Mouse (Mus musculus): Measurements from ENCODE around the gene Rdh8. TPM values are rescaled to one million over a fixed set of nuclear protein-coding genes. Genes with fewer than 3 reads are reported as not detected.
A peak's percentile ranks its signal among the peaks of the same experiment; 100 is the strongest.

Gene Rdh8
- polyA plus RNA-seq, 1 experiment, result not detected

DNA sequence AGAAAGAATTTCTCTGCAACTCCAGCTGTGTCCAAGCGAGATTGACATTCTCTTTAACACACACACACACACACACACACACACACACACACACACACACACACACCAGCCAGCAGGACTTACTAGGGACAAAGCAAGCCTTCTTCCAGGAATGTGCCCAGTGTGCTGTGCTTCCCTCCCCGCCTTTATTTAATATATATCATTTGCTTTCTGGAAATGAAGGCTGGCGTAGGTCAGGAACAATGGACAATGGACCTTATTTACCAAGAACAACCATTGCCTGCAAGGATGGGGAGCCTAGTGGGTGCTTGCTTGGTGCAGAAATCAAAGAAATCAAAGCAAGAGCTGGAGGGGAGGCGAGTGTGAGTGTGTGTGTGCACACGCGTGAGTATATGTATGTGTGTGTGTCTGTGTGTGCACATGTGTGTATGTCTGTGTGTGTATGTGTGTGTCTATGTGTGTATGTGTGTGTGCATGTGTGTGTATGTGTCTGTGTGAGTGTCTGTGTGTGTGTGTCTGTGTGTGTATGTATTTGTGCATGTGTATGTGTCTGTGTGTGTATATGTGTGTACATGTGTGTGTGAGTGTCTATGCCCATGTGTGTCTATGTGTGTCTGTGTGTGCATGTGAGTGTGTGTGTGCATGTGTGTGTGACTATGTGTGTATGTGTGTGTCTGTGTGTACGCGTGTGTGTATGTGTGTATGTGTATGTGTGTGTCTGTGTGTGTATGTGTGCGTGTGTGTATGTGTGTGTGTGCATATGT, 19.1 kb downstream of the Rdh8 start:
- no peak for DNase-seq
- no peaks in the 10 kb centered on the region for H3K4me1 ChIP-seq (ENCODE audit: control insufficient read depth, insufficient read depth, low read length)
- TF ChIP-seq CTCF (conservative IDR thresholded peaks at IDR 0.05; ENCODE audit: insufficient read depth, insufficient read length, low read depth, low read length) (no peak), POLR2A (IDR thresholded peaks at IDR 0.05; ENCODE audit: low read depth, low read length) (no peak)
- H3K27me3 ChIP-seq (replicated peaks; ENCODE audit: control insufficient read depth, insufficient read depth, low read length), result no peaks in the 10 kb centered on the region
- 83% methylated on average over 9 of the region's 9 CpGs for WGBS
- H3K36me3 ChIP-seq (ENCODE audit: control insufficient read depth, insufficient read depth, low read length), result no peaks in the 10 kb centered on the region
- H3K4me3 ChIP-seq (ENCODE audit: insufficient read depth, low read depth, low read length), result no peak overlapping the region
- no peak overlapping the region for H3K27ac ChIP-seq (ENCODE audit: insufficient read depth, low read depth, low read length)

DNA sequence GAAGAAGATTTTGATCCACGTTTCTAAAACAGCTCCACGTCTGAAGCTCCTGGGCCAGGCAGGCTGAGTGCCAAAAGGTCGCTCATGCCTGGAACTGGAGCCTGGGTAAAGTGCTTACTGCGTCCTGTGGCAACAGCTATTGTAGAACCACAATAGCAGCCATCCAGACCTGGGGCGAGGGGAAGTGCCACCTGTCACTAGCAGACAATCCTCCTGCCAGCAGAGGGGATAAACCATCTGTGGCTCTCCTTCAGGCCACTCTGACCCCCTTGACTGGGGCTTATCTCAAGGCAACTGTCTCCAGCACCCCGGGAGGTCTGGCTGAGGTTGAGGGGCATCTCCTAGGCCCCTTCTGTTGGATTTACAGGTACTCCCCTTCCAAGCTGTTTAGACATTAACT, 20.6 kb downstream of the Rdh8 start:
- DNase-seq, result peak; percentile 10
- no peak overlapping the region for H3K4me3 ChIP-seq (ENCODE audit: insufficient read depth, low read depth, low read length)
- TF ChIP-seq CTCF (conservative IDR thresholded peaks at IDR 0.05; ENCODE audit: insufficient read depth, insufficient read length, low read depth, low read length), result no peak
- TF ChIP-seq POLR2A (IDR thresholded peaks at IDR 0.05; ENCODE audit: low read depth, low read length), result no peak

DNA sequence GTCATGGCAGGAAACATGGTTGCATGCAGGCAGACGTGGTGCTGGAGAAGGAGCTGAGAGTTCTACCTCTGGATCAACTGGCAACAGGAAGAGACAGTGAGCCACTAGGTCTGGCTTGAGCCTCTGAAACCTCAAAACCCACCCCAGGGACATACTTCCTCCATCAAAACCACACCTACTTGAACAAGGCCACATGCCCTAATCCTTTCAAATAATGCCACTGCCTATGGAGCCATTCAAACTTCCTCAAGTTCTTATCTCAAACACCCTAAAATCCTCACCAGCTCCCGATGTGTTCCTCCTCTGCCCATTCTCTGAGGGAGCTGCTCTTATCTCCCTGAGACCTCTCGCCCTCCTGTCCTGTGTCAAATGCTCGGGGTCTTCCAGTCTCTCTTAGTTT, 23.9 kb downstream of the Rdh8 start:
- Histone ChIP-seq H3K27me3 (replicated peaks; ENCODE audit: control insufficient read depth, insufficient read depth, low read length) (no peaks in the 10 kb centered on the region), H3K4me3 (ENCODE audit: insufficient read depth, low read depth, low read length) (no peak overlapping the region), H3K36me3 (ENCODE audit: control insufficient read depth, insufficient read depth, low read length) (no peaks in the 10 kb centered on the region), H3K27ac (ENCODE audit: insufficient read depth, low read depth, low read length) (no peak overlapping the region), H3K4me1 (ENCODE audit: control insufficient read depth, insufficient read depth, low read length) (no peaks in the 10 kb centered on the region)
- WGBS, result 67% methylated on average over 4 of the region's 4 CpGs
- no peak for DNase-seq
- no peak for TF ChIP-seq CTCF (conservative IDR thresholded peaks at IDR 0.05; ENCODE audit: insufficient read depth, insufficient read length, low read depth, low read length)

More for the DNA sequence above, 20.6 kb downstream of the Rdh8 start:
- Histone ChIP-seq H3K27ac (ENCODE audit: insufficient read depth, low read depth, low read length) (no peak overlapping the region), H3K36me3 (ENCODE audit: control insufficient read depth, insufficient read depth, low read length) (no peaks in the 10 kb centered on the region), H3K4me1 (ENCODE audit: control insufficient read depth, insufficient read depth, low read length) (no peaks in the 10 kb centered on the region), H3K27me3 (replicated peaks; ENCODE audit: control insufficient read depth, insufficient read depth, low read length) (no peaks in the 10 kb centered on the region)
- WGBS, result 50% methylated on average over 6 of the region's 6 CpGs

DNA sequence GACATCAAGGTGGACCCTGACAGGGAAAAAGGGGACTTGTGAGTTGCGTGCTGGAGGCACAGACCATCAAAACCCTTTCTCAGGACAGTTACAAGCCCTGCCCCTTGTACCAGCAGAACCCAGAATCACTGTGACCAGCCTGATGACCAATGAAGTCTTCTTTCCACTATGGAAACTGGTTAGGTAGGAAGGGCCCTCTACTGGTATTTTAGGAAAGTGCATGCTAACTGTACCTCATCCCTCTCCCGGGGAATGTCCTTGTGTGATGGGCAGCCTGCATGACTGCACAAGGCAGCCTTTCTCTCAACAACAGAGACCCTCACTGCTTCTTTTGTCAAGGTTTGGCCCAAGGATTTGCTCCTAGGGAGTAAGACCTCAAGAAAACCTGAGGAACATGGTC, 24.4 kb downstream of the Rdh8 start:
- no peak overlapping the region for H3K4me3 ChIP-seq (ENCODE audit: insufficient read depth, low read depth, low read length)
- H3K36me3 ChIP-seq (ENCODE audit: control insufficient read depth, insufficient read depth, low read length), result no peaks in the 10 kb centered on the region
- H3K27ac ChIP-seq (ENCODE audit: insufficient read depth, low read depth, low read length), result no peak overlapping the region
- peak; percentile 18 for DNase-seq
- TF ChIP-seq CTCF (conservative IDR thresholded peaks at IDR 0.05; ENCODE audit: insufficient read depth, insufficient read length, low read depth, low read length) (peak; percentile 48), POLR2A (IDR thresholded peaks at IDR 0.05; ENCODE audit: low read depth, low read length) (no peak)
- no peaks in the 10 kb centered on the region for H3K4me1 ChIP-seq (ENCODE audit: control insufficient read depth, insufficient read depth, low read length)
- 20% methylated on average over 2 of the region's 2 CpGs for WGBS
- H3K27me3 ChIP-seq (replicated peaks; ENCODE audit: control insufficient read depth, insufficient read depth, low read length), result no peaks in the 10 kb centered on the region

DNA sequence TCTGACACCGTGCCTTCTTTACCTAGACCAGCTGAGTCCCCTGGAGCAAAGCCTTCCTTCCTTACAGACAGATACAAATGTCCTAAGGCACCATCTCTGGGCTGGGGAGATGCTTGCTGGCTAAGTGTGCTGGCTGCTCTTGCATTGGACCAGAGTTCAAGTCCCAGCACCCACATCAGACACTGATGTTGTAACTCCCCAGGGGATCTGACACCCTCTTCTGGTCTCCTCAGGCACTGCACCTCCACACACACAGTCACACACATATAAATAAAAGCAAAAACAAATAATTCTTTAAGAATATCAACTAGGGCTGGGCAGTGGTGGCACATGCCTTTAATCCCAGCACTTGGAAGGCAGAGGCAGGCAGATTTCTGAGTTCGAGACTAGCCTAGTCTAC, 31.9 kb downstream of the Rdh8 start:
- no peak overlapping the region for H3K4me3 ChIP-seq (ENCODE audit: insufficient read depth, low read depth, low read length)
- H3K4me1 ChIP-seq (ENCODE audit: control insufficient read depth, insufficient read depth, low read length), result no peaks in the 10 kb centered on the region
- DNase-seq, result no peak
- TF ChIP-seq CTCF (conservative IDR thresholded peaks at IDR 0.05; ENCODE audit: insufficient read depth, insufficient read length, low read depth, low read length) (no peak), POLR2A (IDR thresholded peaks at IDR 0.05; ENCODE audit: low read depth, low read length) (no peak)
- H3K27ac ChIP-seq (ENCODE audit: insufficient read depth, low read depth, low read length), result no peak overlapping the region
- H3K27me3 ChIP-seq (replicated peaks; ENCODE audit: control insufficient read depth, insufficient read depth, low read length), result no peaks in the 10 kb centered on the region
- 86% methylated on average over 2 of the region's 2 CpGs for WGBS
- no peaks in the 10 kb centered on the region for H3K36me3 ChIP-seq (ENCODE audit: control insufficient read depth, insufficient read depth, low read length)

DNA sequence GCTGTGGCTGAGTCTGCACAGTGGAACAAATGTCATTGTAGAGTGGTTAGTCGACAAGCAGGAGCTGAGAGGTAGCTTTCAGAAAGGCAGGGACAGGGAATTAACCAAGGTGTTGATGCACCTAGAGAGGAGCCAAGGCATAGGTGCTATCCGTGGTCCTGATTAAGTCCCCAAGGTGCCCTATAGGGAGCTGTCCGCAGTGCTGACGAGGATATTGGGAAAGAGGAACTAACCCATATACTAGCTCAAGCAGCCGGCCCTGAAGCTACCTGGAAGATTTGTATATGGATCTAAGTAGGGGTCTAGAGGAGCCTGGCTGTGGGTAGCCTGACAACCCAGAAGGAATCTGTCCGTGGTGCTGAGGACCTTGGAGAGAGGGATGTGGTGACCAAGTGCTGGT, 38.8 kb downstream of the Rdh8 start:
- Histone ChIP-seq H3K4me1 (ENCODE audit: control insufficient read depth, insufficient read depth, low read length) (no peaks in the 10 kb centered on the region), H3K27me3 (replicated peaks; ENCODE audit: control insufficient read depth, insufficient read depth, low read length) (no peaks in the 10 kb centered on the region), H3K4me3 (ENCODE audit: insufficient read depth, low read depth, low read length) (no peak overlapping the region), H3K27ac (ENCODE audit: insufficient read depth, low read depth, low read length) (no peak overlapping the region), H3K36me3 (ENCODE audit: control insufficient read depth, insufficient read depth, low read length) (no peaks in the 10 kb centered on the region)
- TF ChIP-seq POLR2A (IDR thresholded peaks at IDR 0.05; ENCODE audit: low read depth, low read length), result no peak
- 0 out of 2 replicates have a peak, but pooled peaks have one; percentile 14 for TF ChIP-seq CTCF (conservative IDR thresholded peaks at IDR 0.05; ENCODE audit: insufficient read depth, insufficient read length, low read depth, low read length)
- WGBS, result 5% methylated on average over 6 of the region's 6 CpGs
- DNase-seq, result peak; percentile 49

DNA sequence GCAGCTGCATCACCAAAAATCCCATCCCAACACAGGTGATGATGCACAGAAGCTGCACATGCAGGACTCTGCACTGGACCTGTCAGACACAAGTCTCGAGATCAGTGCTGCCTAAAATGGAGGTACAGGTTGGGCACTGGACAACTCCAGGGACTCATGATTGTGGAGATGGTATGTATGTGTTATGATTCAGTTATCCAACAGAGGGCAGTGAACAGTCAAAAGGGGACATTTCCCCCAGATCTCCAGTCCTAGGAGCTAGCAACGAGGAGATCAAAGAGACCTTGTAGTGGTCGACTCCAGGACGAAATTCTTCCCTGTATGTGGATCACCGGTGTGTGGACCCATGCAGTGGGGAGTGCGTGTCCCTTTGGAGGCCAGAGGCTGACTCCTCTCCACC, 41.6 kb downstream of the Rdh8 start:
- no peak for DNase-seq
- Histone ChIP-seq H3K36me3 (ENCODE audit: control insufficient read depth, insufficient read depth, low read length) (no peaks in the 10 kb centered on the region), H3K27ac (ENCODE audit: insufficient read depth, low read depth, low read length) (no peak overlapping the region), H3K4me3 (ENCODE audit: insufficient read depth, low read depth, low read length) (no peak overlapping the region), H3K4me1 (ENCODE audit: control insufficient read depth, insufficient read depth, low read length) (no peaks in the 10 kb centered on the region), H3K27me3 (replicated peaks; ENCODE audit: control insufficient read depth, insufficient read depth, low read length) (no peaks in the 10 kb centered on the region)
- 51% methylated on average over 6 of the region's 6 CpGs for WGBS
- TF ChIP-seq POLR2A (IDR thresholded peaks at IDR 0.05; ENCODE audit: low read depth, low read length) (no peak), CTCF (conservative IDR thresholded peaks at IDR 0.05; ENCODE audit: insufficient read depth, insufficient read length, low read depth, low read length) (no peak)
